Mouse (Mus musculus): ENCODE results near the gene Zfp874a. TPM values are rescaled to one million over a fixed set of nuclear protein-coding genes. Genes with fewer than 3 reads are reported as not detected.
"Not testable (repeated sequence)": the region's sequence is repeated elsewhere in the genome, so short reads cannot be mapped to it uniquely, and the experiment has no call there.

Gene Zfp874a
- 10 to 100 TPM; 14.1 to 19.7 TPM for polyA plus RNA-seq (2017; shearing (Covaris generic))

GRCm38 (mm10) chr13:67451172-67452020, at the start of gene Zfp874a:
TSS of gene Zfp874a (minus strand) at chr13:67451624.
- ATAC-seq = peak; percentile 99

GRCm38 (mm10) chr13:67500908-67501307, 49.5 kb upstream of the Zfp874a start:
- peak; percentile 3 for ATAC-seq

- ATAC-seq = peak; percentile 98
Observed at GRCm38 (mm10) chr13:67500084-67500719, 48.8 kb upstream of the Zfp874a start, which contains the start of gene Zfp58. TSS of gene Zfp58 (minus strand) at chr13:67500555.

GRCm38 (mm10) chr13:67495631-67496030, 44.2 kb upstream of the Zfp874a start:
- no peak for ATAC-seq

GRCm38 (mm10) chr13:67484424-67484811, 33.0 kb upstream of the Zfp874a start:
- ATAC-seq = peak; percentile 28

- ATAC-seq = peak; percentile 98
Observed at GRCm38 (mm10) chr13:67483625-67484423, 32.4 kb upstream of the Zfp874a start, which contains the start of gene Zfp874b. TSS of gene Zfp874b (minus strand) at chr13:67484258.

GRCm38 (mm10) chr13:67481528-67481927, 30.1 kb upstream of the Zfp874a start:
- no peak for ATAC-seq

GRCm38 (mm10) chr13:67469274-67469673, 17.9 kb upstream of the Zfp874a start:
- no peak for ATAC-seq

- not testable (repeated sequence) for ATAC-seq
Observed at GRCm38 (mm10) chr13:67463506-67464185, 12.2 kb upstream of the Zfp874a start.

GRCm38 (mm10) chr13:67452021-67452309, 541 bp upstream of the Zfp874a start:
- peak; percentile 3 for ATAC-seq

GRCm38 (mm10) chr13:67437095-67437494, 14.3 kb downstream of the Zfp874a start:
- not testable (repeated sequence) for ATAC-seq

- ATAC-seq = no peak
Observed at GRCm38 (mm10) chr13:67428116-67428515, 23.3 kb downstream of the Zfp874a start.

- not testable (repeated sequence) for ATAC-seq
Observed at GRCm38 (mm10) chr13:67425699-67426098, 25.7 kb downstream of the Zfp874a start.

GRCm38 (mm10) chr13:67422532-67422931, 28.9 kb downstream of the Zfp874a start:
- not testable (repeated sequence) for ATAC-seq

- ATAC-seq = peak; percentile 87
Observed at GRCm38 (mm10) chr13:67421207-67421857, 30.1 kb downstream of the Zfp874a start, which contains the start of gene Zfp459. TSS of gene Zfp459 (minus strand) at chr13:67421418.

GRCm38 (mm10) chr13:67420558-67421206, 30.7 kb downstream of the Zfp874a start:
- ATAC-seq = no peak

- ATAC-seq = no peak
Observed at GRCm38 (mm10) chr13:67416811-67417210, 34.6 kb downstream of the Zfp874a start.

- no peak for ATAC-seq
Observed at GRCm38 (mm10) chr13:67415759-67416158, 35.7 kb downstream of the Zfp874a start.

GRCm38 (mm10) chr13:67413634-67414033, 37.8 kb downstream of the Zfp874a start:
- ATAC-seq = not testable (repeated sequence)

- ATAC-seq = peak; percentile 98
Observed at GRCm38 (mm10) chr13:67399183-67399903, 52.1 kb downstream of the Zfp874a start, which contains the start of gene Zfp429. TSS of gene Zfp429 (minus strand) at chr13:67399819.
